Mouse (Mus musculus): ENCODE measurements at regions not wholly inside any gene's neighbourhood (a gene's known extent, or its start where the extent isn't known, plus 50 kb on each side); places are given as distances from the start of the nearest gene placed in this dataset.

- no peaks in the 10 kb centered on the region for H3K27me3 ChIP-seq (ENCODE audit: control insufficient read depth in 1 of 2, insufficient read depth in 2 of 2, low read length in 2 of 2)
- no peak for TF ChIP-seq NRF1 (IDR thresholded peaks at IDR 0.05; ENCODE audit: insufficient read depth, low read depth, low read length, poor library complexity, severe bottlenecking)
- TF ChIP-seq EP300 (IDR thresholded peaks at IDR 0.05; ENCODE audit: low read depth in 1 of 2, low read length in 2 of 2) = no peak
- H3K9ac ChIP-seq (ENCODE audit: control insufficient read depth, low read depth, low read length, poor library complexity, severe bottlenecking) = no peak overlapping the region
- H3K4me1 ChIP-seq (ENCODE audit: control insufficient read depth in 1 of 2, insufficient read depth in 2 of 2, low read length in 2 of 2) = no peaks in the 10 kb centered on the region
- H3K27ac ChIP-seq (ENCODE audit: control insufficient read depth, low read depth, low read length) = no peak overlapping the region
- no peaks in the 10 kb centered on the region for H3K36me3 ChIP-seq (ENCODE audit: control insufficient read depth in 1 of 2, insufficient read depth in 2 of 2, low read length in 2 of 2)
- H3K79me2 ChIP-seq (ENCODE audit: control insufficient read depth, insufficient read depth, low read length, poor library complexity) = no peaks in the 10 kb centered on the region
- no peaks in the 10 kb centered on the region for H3K9me3 ChIP-seq (replicated peaks; ENCODE audit: insufficient read depth, low read length)
- no peak for DNase-seq (ENCODE audit: low read depth, low spot score)
- no peak overlapping the region for H3K4me3 ChIP-seq (ENCODE audit: control insufficient read depth in 1 of 2, insufficient read depth in 1 of 2, low read depth in 2 of 2, low read length in 2 of 2)
Observed at GRCm38 (mm10) chr1:19473561-19473960, 264.8 kb downstream of the Tfap2b start.
